Mouse (Mus musculus) limb, embryonic 10.5 days (tissue): ENCODE measurements around the gene Sdhaf4. TPM values are rescaled to one million over a fixed set of nuclear protein-coding genes. Genes with fewer than 3 reads are reported as not detected.

Experiments used
- polyA plus RNA-seq: library from polyadenylated mRNA; unstranded; fragments of >200 nt; fragmentation: Nextera tagmentation; extraction: Ambion mirVana; gene quantifications from 2 replicates; pipeline ENCODE4 v1.2.1, GENCODE M21; 2016

Sdhaf4 gene
- polyA plus RNA-seq, 1 experiment from 2014 or later = 79.7 TPM

Other genes with a start within 250 kb of the Sdhaf4 start
- 0.21 and 0.23 TPM in 2 replicates for gene B3gat2, start 243.9 kb downstream of the Sdhaf4 start, polyA plus RNA-seq
- gene Smap1, start 83.3 kb downstream of the Sdhaf4 start, polyA plus RNA-seq = 33.5 and 36.7 TPM in 2 replicates
- gene Fam135a, start 94.7 kb upstream of the Sdhaf4 start, polyA plus RNA-seq = 32.1 and 39.2 TPM in 2 replicates
- gene Col9a1, start 172.0 kb upstream of the Sdhaf4 start, polyA plus RNA-seq = 41.3 and 81.1 TPM in 2 replicates